Mouse (Mus musculus): ENCODE measurements around the gene Ldb1. TPM values are rescaled to one million over a fixed set of nuclear protein-coding genes. Genes with fewer than 3 reads are reported as not detected.

Ldb1 gene
- total RNA-seq, 2 experiments from 2014 or later: 54.4 to 61.0 TPM

DNA sequence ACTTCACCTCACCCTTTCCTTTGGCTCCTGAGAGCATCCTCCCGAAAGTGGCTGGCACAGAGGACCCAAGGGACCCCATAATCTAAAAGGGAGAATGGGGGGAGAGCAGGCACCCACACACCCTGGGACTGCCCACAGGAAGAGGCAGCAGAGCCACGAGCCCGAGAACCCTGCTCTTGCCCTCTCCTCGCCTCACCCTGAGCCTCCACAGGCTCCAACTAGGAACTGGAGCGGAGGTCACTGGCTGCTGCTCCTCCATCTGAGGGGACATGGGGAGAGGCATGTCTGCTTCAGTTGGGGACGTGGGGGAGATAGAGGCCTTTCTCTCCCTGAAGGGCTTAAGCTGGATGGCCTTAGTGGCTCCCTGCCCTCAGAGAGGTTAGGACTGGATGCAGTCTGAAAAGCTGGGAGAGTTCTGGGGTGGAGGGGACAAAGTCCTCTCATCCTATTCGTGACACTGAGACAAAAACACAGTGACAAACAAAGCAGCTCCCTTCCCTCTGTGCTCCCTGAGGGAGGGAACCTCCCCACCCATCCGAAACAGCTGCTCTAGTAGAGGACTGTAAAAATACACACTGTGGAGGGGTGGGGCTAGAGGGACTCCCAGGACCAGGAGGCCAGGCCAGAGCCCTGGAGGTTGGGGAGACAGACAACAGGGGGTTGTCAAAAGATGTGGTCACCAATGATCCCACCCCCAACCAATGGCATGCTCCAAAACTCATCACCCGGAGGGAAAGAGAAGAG, 13.2 kb downstream of the Ldb1 start:
- intact Hi-C loops (cut with DNase I): no loop called here
- DNase-seq: peak in 1 of 2 experiments; percentile 26

DNA sequence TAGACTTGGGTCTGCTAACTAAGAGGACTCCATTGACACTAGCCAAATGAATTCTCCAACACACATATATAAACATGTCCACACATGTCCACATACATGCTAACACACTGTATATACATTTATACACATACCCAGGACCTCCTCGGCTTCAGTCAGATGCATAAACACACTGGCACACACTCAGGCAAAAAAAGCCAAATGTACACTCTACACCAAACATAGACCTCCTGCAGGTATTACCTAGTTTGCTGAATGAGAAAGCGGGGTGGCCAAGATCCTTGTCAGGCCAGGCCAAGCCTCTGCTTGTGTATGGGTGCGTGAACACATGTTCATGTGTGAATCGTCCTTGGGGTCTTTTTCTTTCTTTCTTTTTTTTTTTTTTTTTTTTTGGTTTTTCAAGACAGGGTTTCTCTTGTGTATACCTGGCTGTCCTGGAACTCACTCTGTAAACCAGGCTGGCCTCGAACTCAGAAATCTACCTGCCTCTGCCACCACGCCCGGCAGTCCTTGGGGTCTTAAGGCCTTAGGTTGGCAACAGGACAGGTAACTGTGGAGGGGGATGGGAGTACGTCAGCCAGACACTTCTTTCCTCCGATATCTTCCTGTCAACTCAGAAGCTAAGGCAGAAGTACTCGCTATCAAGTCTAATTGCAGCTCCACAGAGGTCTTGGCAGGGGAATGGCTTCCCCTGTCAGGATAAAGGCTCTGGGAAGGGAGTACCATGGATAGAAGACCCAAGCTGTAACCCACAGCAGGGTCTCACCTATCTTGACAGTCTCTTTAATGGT, 14.6 kb downstream of the Ldb1 start:
- intact Hi-C loops (cut with DNase I): no loop called here
- DNase-seq: no peak

DNA sequence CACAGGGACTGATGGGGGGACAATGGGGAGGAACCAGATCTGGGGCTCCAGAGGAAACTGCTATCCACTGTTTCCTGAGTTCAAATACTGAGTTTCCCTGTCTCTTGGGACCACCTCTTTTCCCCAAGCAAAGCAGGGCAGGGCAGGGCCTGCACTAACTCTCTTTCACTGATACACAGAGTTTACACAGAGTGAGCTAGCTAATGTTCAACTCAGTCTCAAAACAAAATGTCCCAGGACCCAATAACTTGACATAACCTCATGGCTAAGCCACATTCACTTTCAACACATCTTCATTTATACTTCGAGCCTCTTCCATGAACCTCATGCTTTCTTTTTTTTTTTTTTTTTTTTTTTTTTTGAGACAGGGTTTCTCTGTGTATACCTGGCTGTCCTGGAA, 15.4 kb downstream of the Ldb1 start:
- DNase-seq: no peak
- intact Hi-C loops (cut with DNase I): no loop called here

DNA sequence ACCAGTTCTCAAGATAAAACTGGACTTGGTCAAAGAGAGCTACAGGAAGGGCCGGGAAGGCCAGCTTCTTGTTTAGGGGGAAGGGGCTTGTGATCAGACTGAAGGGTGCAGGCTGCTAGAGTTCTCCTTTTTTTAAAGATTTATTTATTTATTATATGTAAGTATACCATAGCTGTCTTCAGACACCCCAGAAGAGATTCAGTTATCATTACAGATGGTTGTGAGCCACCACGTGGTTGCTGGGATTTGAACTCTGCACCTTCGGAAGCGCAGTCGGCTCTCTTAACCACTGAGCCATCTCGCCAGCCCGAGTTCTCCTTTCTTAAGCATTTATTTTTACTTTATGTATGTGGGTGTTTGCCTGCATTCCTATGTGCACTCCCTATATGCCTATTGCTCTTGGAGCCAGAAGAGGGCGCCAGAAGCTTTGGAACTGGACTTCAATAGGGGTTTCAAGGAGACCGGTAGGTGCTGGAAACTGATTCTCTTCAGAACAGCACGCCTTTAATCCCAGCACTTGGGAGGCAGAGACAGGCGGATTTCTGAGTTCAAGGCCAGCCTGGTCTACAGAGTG, 16.2 kb downstream of the Ldb1 start:
- no peak for DNase-seq
- intact Hi-C loops (cut with DNase I): no loop called here

DNA sequence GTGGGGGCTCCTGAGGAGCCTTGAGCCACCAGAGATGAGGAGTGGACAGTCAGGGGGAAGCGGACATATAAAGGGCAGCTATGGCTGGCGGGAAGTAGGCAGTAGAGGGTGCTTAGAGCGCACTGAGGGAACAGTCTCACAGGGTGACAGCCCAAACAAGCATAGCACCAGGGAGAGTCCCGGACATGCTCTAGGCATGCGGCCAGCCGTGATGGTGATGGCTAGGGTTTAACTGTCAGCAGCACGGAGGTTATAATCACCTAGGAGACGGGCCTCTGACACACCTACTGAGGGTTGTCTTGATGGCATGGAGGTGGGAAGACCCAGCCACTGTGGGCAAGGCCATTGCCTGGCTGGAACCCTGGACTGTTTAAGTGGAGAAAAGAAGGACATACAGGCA, 18.4 kb downstream of the Ldb1 start:
- intact Hi-C loops (cut with DNase I): no loop called here

DNA sequence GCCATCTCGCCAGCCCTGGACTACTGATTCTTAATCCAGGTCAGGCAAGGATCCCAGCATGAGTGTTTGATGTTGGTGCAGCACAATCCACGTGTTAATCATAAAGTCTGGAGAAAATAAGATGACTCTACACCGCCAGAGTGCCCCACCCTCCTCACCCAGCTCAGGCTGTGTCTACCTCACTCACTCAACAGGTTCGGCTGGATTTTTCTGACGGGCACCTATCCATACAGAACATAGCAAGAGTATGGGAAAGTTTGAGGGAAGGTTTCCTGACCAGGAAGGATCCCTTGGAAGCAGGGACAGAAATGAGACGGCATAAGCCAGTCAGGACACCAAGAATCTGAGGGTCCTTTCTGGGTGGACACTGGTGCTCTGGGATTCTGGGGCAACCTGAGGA, 20.1 kb downstream of the Ldb1 start:
- intact Hi-C loops (cut with DNase I): no loop called here
- no peak for DNase-seq

More for the DNA sequence above, 18.4 kb downstream of the Ldb1 start:
- peak; percentile 30 to 68 for DNase-seq

DNA sequence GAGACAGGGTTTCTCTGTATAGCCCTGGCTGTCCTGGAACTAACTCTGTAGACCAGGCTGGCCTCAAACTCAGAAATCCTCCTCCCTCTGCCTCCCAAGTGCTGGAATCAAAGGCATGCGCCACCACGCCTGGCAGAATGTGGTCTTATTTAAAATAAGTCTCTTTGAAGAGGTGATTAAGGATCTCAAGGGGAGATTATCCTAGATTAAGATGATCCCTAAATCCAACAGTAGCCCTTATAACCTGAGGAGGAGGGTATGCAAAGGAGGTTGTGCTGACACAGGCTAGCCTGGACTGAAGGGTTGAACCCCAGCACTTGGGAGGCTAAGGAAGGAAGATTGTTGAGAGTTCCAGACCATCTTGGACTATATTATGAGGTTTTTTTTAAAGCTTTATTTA, 29.0 kb downstream of the Ldb1 start:
- DNase-seq: no peak
- intact Hi-C loops (cut with DNase I): no loop called here

DNA sequence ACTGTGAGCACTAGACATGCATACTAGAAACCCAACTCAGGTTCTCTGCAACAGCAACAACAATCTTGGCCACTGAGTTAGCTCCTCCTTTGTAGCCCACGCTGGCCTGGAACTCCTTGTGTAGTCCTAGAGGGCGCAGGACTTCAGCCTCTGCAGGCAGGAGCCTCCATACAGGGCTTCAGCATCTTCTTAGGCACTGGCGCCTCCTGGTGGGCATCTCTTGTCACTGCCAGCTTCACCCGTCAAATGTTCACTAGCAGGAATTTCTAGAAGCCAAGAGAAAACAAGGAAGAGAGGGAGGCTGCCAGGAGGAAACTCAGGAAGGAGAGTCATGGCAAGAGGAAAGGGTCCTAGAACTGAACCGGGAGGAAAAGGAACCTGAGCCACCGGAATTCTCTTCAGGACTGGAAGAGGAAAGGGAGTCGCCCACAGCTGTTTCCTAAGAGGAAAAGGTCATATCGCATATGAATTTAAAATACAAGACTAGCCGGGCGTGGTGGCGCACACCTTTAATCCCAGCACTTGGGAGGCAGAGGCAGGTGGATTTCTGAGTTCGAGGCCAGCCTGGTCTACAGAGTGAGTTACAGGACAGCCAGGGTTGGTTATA, 30.3 kb downstream of the Ldb1 start:
- peak; percentile 89 to 91 for DNase-seq
- intact Hi-C loops (cut with DNase I): loop anchor here (2.0 to 5.0 kb wide), 2 partner anchors 42 to 202 kb away; no protein-coding TSS in a partner anchor

DNA sequence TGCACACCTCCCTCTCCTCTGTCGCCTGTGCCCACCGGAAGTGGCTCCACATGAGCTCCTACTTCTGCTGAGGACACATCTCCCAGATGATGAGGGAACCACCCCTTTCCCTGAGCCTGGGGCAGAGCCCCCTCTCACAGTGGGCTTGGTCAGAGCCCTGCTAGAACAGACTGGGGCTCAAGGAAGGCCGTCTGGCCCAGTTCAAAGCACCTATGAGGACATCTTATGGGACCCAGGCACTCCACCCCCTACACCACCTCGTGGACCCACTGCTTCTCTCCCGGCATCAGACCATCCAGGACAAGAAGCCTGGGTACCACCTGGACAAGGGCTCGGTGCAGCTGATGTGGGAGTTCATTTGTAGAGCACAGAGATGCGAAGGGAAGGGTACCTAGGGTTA, 39.3 kb downstream of the Ldb1 start:
- intact Hi-C loops (cut with DNase I): no loop called here
- DNase-seq: no peak

DNA sequence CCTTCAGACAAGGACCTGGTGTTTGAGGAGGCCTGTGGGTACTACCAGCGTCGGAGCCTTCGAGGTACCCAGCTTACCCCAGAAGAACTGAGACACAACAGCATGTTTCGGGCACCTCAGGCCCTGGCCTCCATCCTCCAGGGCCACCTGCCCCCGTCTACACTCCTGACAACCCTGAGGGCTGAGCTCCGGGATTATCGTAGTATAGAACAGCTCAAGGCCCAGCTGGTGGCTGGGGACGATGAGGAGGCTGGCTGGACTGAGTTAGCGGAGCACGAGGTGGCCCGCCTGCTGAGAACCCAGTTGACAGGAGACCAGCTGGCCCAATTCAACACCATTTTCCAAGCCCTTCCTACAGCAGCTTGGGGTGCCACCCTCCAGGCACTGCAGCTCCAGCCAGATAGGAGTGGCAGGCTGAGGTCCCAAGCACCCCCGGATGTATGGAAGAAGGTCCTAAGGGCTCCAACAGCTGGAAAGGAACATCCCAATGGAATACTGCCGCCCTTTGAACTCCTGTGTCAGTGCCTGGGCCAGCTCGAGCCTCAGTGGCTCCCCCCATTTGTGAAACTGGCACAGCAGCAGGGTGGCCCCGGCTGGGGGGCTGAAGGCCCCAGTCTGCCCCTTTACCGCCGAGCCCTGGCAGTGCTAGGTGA, 40.1 kb downstream of the Ldb1 start:
- DNase-seq: no peak
- intact Hi-C loops (cut with DNase I): no loop called here

DNA sequence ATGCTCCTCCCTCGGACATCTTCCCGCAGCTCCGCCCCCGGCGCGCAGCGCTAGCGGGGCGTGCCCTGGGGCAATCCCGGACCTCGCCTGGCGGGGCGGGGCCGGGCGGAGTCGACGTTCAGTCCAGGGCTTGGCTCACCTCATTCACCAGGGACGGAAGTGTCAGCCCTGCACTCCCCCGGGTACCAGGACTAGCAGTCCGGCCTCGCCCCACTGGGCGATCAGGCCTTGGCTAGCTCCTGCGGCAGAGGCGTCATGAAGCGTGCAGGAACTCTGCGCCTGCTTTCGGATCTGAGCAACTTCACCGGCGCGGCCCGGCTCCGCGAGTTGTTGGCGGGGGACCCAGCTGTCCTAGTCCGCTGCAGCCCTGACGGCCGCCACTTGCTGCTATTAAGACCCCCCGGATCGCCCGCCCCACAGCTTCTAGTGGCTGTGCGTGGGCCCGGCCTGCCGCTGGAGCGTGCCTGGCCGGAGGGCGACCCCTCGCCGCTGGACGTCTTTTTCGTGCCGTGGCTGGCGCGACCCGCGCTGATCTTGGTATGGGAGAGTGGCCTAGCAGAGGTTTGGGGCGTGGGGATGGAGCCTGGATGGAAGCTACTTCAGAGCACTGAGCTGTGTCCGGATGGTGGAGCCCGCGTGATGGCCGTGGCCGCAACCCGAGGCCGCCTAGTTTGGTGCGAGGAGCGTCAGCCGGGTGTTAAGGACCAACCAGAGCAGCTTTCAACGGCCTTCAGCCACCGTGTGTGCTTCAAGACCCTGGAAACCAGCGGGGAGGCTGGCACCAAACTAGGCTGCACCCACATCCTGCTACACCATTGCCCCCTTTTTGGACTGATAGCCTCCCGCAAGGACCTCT, 41.4 kb downstream of the Ldb1 start, which contains the start of gene Hps6:
Gene Hps6, plus strand, starts transcription at position 138 of the 856 bp plus-strand sequence.
- DNase-seq: peak; percentile 90 to 91
- intact Hi-C loops (cut with DNase I): no loop called here

DNA sequence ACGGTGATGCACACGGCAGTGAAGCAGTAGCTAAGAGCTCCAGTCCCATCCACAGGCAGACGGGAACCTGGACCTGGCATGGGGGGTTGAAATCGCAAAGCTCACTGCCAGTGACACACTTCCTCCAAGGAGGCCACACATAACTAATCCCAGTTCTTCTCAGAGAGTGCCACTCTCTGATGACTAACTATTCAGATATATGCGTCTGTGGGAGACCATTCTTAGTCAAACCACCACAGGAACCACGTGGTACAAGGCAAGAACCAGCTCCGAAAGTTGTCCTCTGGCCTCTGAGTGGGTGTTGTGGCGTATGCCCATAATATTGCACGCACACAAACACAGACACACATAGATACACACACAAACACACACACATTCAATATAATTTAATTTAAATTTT, 42.7 kb downstream of the Ldb1 start:
- intact Hi-C loops (cut with DNase I): no loop called here
- peak in 1 of 2 experiments; percentile 2 for DNase-seq

DNA sequence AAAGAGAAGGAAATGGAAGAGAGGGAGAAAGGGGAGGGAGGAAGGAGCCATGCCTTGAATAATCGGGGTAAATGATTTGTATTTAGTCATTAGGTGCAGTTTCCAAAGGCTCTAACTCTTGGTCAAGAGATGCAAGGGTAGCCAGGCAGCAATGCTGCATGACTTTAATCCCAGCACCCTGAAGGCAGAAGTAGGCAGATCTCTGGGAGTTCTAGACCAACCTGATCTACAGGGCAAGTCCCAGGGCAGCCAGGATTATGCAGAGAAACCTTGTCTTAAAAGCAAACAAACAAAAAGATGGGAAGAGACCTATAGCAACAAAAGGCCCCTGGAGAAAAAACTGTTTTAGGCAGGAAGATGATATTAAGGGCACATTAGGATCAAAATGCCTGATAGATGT, 45.6 kb downstream of the Ldb1 start:
- intact Hi-C loops (cut with DNase I): no loop called here
- no peak for DNase-seq

DNA sequence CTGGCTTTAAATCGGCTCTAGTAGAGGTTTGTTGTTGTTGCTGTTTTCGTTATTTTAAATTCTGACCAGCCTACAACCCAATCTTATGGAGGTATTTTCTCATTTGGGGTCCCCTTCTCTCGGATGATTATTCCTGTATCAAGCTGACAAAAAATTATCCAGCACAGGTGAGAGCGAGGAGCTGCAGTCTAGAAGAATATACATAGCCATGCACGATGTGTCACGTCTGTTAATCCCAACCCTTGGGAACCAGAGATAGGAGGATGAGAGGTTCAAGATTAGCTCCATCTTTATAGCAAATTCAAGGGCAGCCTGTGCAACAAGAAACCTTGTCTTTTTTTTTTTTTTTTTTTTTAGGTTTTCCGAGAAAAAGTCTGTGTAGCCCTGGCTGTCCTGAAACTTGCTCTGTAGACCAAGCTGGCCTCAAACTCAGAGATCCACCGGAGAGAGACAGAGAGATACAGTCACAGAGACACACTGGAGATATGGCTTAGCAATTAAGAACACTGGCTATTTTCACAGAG, 46.3 kb downstream of the Ldb1 start:
- intact Hi-C loops (cut with DNase I): no loop called here

DNA sequence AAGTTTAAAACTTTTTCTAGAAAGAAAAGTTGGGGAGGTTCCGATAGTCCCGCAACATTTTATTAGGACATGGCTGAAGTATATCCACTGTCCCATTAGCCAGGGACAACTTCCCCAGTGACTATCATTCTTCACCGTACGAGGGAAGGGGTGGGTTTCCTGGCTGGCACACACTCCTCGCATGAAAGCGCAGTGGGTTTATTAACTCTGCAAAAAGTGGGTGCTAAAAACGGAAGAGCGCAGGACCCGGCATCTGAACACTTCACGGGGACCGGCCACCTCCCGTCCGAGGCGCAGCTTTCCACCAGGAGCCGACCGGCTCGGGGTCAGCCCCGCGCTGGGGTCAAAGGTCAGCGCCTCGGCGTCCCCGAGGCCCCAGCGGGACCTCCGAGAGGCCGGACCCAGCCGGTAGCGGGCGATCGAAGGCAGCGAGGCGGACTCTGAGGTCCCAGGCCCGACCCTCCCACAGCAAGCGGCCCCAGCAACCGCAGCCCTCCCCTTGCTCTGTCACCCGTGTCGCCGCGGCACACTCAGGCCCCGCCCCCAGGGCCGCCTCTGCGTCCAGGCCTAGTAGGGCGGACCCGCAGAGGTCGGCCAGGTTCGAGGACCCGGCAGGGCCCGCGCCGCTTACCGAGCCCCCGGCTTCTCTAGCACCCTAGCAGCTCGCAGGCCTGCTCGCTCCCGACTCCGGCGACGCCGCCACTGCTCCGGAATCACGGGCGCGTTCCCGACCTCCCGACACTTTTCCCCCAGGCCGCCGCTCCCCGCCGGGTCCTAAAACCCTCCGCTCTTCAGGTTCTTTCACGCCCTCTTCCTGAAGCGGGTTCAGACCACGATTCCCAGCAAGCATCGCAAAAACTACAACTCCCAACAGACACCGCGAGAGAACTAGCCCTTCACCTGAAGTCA, 47.0 kb downstream of the Ldb1 start, which contains the start of gene Armh3:
Gene Armh3, minus strand, starts transcription at position 704 of the 909 bp plus-strand sequence.
- peak; percentile 90 to 91 for DNase-seq
- intact Hi-C loops (cut with DNase I): no loop called here

More for the DNA sequence above, 46.3 kb downstream of the Ldb1 start:
- no peak for DNase-seq

DNA sequence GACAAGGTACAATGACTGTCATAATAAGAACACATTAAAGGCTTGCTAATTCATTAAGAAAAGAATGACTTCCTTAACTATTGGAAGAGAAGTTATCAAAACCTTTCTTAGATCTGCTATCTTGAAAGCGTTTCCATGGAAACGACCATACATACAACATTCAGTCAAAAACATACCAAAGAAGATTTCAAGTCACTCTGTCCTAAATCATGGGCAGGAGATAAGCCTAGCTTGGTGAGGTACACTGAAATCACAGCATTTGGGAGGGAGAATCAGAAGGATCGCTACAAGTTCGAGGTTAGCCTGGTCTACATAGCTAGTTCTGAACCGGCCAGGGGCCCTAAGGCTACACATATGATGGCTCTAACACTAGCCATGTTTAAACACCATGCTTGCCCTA, 47.6 kb downstream of the Ldb1 start:
- intact Hi-C loops (cut with DNase I): no loop called here

DNA sequence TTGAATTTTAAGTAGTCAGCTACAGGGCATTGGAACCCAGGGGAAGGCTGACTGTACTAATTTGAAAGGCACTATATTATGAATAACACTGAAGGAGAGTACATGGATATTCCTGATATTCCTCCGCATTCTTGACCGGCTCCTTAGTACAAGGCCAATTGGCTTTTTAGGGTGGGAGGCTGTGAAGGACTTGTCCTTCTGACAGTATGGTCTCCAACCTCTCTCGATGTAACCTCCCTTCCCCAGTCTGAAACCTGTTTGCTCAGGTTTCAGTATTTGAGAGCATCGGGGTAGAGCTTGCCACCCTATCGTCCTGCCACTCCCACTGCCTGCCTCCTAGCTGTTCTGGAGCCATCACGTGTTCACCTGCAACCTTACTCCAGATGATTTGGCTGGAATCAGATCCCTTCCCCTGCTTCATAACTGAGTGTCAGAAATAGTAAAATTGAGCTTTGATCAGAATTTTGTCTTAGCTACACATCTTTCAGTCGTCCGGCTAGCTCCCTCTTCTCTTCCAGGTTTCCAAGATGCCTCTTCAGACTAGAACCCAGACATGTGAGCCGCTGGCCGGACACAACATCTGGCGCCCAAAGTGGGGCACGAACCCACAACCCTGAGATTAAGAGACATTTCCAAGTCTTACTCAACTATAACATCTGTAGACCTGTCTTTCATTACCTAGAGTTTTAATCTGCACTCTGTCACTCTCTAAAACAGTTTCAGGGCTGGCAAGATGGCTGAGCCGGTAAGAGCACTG, 50.9 kb downstream of the Ldb1 start:
- intact Hi-C loops (cut with DNase I): no loop called here
- DNase-seq: no peak

More for the DNA sequence above, 47.6 kb downstream of the Ldb1 start:
- no peak for DNase-seq
